Mouse (Mus musculus) G1E (cell line): ENCODE results near the gene Rreb1. TPM values are rescaled to one million over a fixed set of nuclear protein-coding genes. Genes with fewer than 3 reads are reported as not detected.
A peak's percentile ranks its signal among the peaks of the same experiment; 100 is the strongest.

Experiments used
- ATAC-seq: 2 replicates; pipeline ENCODE4 v1.8.0; 2016; ENCODE audit warnings: mild to moderate bottlenecking; ENCODE audit not compliant: insufficient number of reproducible peaks, poor library complexity, low FRiP score, severe bottlenecking; ENCODE audit errors: extremely low read depth
- DNase-seq: peaks from one replicate; pipeline ENCODE4 v3.0.0; 2012; ENCODE audit warnings: low spot score
- H3K27me3 ChIP-seq: 2 replicates; pipeline ENCODE4 v1.6.1; 2012; ENCODE audit warnings: mild to moderate bottlenecking, low read length, inconsistent platforms; ENCODE audit not compliant: insufficient read depth
- H3K36me3 ChIP-seq: replicated peaks from 2 replicates; pipeline ENCODE3; 2012; ENCODE audit warnings: mild to moderate bottlenecking, inconsistent platforms
- H3K4me1 ChIP-seq: 2 replicates; pipeline ENCODE4 v1.6.1; 2012; ENCODE audit warnings: low read depth, low read length, inconsistent platforms, mixed read lengths; ENCODE audit not compliant: insufficient read depth
- H3K4me3 ChIP-seq: 2 replicates; pipeline ENCODE4 v1.5.1; 2012; ENCODE audit warnings: low read depth, mild to moderate bottlenecking, inconsistent platforms, low read length, moderate library complexity, mixed read lengths
- H3K9me3 ChIP-seq: replicated peaks from 2 replicates; pipeline ENCODE4 v1.6.1; 2012; ENCODE audit warnings: inconsistent platforms
- CTCF ChIP-seq: IDR thresholded peaks from 2 replicates; pipeline ENCODE4 v1.5.1; 2012; ENCODE audit warnings: low read depth, low read length, inconsistent platforms, mixed read lengths
- GATA1 ChIP-seq: IDR thresholded peaks from 2 replicates; pipeline ENCODE4 v1.6.1; 2012; ENCODE audit warnings: borderline replicate concordance, low read length, inconsistent platforms, mixed read lengths
- GATA2 ChIP-seq: IDR thresholded peaks from 2 replicates; pipeline ENCODE4 v1.6.1; 2012; ENCODE audit warnings: low read depth, low read length, inconsistent platforms, borderline replicate concordance
- POLR2AphosphoS5 ChIP-seq: IDR thresholded peaks from 2 replicates; pipeline ENCODE4 v1.6.1; 2012; ENCODE audit warnings: low read depth, low read length, inconsistent platforms; ENCODE audit not compliant: insufficient replicate concordance
- TAL1 ChIP-seq: conservative IDR thresholded peaks from 2 replicates; pipeline ENCODE4 v1.6.1; 2012; ENCODE audit warnings: low read depth, low read length, inconsistent platforms, mixed read lengths
- polyA plus RNA-seq: library from polyadenylated mRNA; stranded (reverse); fragments of >175 nt; gene quantifications from 2 replicates; pipeline ENCODE4 v1.2.3, GENCODE M21; 2012
- total RNA-seq, 2 experiments: library from RNA; stranded (forward) in 1 of 2; stranded (reverse) in 1 of 2; fragments of 200-1000 nt in 1 of 2; fragments of >200 nt in 1 of 2; fragmentation: Nextera tagmentation in 1 of 2; gene quantifications; 2 replicates each; pipeline ENCODE4 v1.2.3; 2014 to 2017

Gene Rreb1
- total and polyA plus RNA-seq, 3 experiments = 16.8 to 122 (median 87.2) TPM

DNA sequence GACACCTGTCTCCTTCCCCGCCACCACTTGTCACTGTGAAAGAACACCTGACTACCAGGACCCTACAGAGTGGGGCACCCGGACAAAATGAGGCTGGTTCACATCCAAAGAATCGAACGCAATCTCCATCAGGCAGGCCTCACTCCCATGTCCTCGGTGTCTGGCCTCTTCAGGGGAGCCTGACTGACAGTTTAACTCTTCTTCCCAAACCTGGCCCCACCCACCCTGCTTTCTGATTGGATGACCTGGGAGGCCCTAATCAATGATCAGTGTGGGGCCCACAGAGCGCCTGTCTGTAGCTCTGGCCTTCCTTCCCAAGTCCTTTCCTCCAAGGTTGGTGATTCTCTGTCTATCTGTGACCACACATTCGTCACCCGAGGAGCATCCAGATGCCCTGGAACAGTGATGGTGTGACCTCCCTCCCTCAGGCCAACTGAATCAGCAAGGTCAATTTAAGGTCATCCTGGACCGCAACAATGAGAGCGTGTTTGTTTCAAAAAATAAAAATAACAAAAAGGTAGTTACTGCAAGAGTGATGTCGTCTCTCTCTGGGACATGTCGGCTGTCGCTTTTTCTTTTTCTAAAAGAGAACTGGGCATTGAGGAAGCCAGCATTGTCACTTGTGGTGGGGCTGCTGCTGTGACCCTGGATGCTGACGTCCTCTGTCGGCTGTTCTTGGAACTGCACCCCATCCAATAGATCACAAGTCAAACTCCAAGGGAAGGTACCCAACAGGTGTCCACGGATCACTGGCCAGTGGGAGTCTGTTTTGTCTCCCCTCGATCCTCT, 187.1 kb downstream of the Rreb1 start:
- H3K4me1 ChIP-seq = peaks cover 65% of the 10 kb centered on the region
- DNase-seq (peak; percentile 90), ATAC-seq (peak; percentile 92)
- no peaks in the 10 kb centered on the region for H3K27me3 ChIP-seq
- H3K36me3 ChIP-seq = peaks cover 5% of the 10 kb centered on the region
- no peaks in the 10 kb centered on the region for H3K9me3 ChIP-seq
- TF ChIP-seq GATA1 (no peak), CTCF (peak; percentile 98), POLR2AphosphoS5 (no peak)
- peak overlapping the region; percentile 68 for H3K4me3 ChIP-seq

DNA sequence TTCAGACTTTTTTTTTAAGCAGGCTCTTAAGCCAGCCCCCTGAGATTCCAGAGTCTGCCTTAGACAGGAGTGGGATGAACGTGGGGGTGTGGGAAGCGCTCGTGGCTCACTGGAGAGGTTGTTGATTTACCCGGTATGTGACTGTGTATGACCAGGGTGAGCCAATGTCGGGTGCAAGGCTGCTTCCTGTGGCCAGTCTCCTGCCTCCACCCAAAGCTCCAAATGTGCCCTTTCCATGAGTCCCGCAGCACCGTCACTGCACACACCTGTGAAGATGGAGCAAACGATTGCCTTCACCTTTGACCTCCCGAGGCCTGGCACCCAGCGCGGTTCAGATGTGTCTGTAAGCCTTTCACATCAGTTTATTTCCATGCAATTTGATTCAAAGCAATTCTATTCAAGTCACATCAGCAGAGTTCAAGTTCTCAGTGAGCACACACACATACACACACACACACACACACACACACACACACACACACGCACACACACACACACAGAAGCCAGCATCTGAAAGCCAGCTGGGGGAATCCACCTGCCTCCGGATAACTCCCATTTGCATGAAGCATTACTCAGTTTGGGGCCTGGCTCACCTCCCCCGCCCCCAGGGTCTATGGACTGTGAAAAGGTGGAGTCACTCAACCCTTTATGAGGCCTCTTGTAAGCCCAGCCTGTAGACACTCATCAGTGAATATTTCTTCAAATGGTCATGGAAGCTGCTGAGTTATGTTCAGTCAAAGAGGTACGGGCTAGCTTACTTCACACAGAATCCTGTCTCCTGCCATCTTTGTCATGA, 188.3 kb downstream of the Rreb1 start:
- TF ChIP-seq GATA1 (no peak), POLR2AphosphoS5 (no peak), TAL1 (no peak), CTCF (no peak), GATA2 (no peak)
- Histone ChIP-seq H3K27me3 (no peaks in the 10 kb centered on the region), H3K9me3 (no peaks in the 10 kb centered on the region), H3K36me3 (peaks cover 14% of the 10 kb centered on the region), H3K4me1 (peaks cover 66% of the 10 kb centered on the region), H3K4me3 (peak overlapping the region; percentile 21; the same call in 1 of the 2 replicates)
- DNase-seq = no peak
- ATAC-seq = no peak

DNA sequence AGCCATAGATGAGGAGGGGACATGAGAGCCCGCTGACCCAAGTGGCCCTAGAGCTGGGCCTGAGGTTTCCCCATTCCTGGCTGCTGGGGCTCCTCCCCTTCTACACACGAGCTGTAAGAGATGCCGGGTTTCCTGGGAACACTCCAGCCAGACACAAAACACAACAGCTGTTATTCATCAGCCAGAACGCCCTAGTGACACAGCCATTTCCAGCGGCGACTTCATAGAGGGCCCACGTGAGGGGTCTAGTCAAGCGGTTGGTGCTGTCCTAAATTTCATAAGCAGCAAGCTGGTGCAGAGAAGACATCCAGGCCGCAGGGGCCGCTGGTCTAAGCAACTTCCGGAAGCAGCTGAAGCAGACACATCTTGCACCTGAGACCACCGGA, 188.8 kb downstream of the Rreb1 start:
- DNase-seq (no peak), ATAC-seq (no peak)
- no peaks in the 10 kb centered on the region for H3K9me3 ChIP-seq
- no peak overlapping the region for H3K4me3 ChIP-seq
- H3K36me3 ChIP-seq = peaks cover 20% of the 10 kb centered on the region
- no peaks in the 10 kb centered on the region for H3K27me3 ChIP-seq
- H3K4me1 ChIP-seq = peaks cover 66% of the 10 kb centered on the region
- no peak for TF ChIP-seq GATA1
- no peak for TF ChIP-seq CTCF
- TF ChIP-seq GATA2 = no peak
- no peak for TF ChIP-seq POLR2AphosphoS5
- no peak for TF ChIP-seq TAL1

DNA sequence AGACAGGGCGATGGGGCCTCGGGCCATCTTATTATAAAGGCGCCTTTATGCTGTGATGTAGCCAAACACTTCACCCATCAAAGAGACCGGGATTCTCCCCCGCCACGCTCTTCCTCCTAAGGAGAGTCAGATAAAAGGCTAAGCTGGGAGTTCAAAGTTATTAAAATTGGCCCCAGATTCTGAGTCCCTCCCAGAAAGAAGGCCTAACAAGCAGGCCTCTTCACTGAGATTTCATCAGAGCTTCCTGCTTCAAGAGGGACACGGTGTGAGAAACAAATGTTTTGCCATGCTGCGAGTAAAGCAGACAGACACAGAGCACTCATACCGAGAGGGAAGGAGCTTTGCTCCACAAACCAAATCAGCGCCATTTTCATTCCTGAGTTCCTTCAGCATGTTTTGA, 189.4 kb downstream of the Rreb1 start:
- H3K4me3 ChIP-seq = no peak overlapping the region
- H3K4me1 ChIP-seq = peaks cover 63% of the 10 kb centered on the region
- H3K9me3 ChIP-seq = no peaks in the 10 kb centered on the region
- ATAC-seq = no peak
- TF ChIP-seq GATA2 (no peak), POLR2AphosphoS5 (no peak), CTCF (no peak), GATA1 (no peak), TAL1 (no peak)
- no peaks in the 10 kb centered on the region for H3K27me3 ChIP-seq
- peaks cover 25% of the 10 kb centered on the region for H3K36me3 ChIP-seq
- no peak for DNase-seq

DNA sequence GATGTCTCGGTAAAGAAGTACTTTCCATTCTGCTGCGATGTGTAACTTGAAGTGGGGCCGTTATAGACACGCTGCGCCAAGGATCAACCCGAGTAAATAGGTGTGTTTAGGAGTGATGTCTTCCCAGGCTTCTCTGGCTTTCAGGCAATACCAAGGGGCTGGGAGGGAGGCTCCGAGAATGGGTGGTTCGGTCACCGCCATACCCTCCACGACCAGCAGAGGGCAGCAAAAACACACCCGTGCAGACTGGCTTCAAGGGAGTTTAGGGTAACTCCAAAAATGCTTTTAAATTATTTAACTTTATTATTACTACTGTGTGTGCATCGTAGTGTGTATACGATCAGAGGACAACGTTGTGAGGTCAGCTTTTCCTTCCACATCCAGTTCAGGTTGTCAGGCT, 191.1 kb downstream of the Rreb1 start:
- H3K4me3 ChIP-seq = no peak overlapping the region
- no peak for TF ChIP-seq TAL1
- peak; percentile 95 for TF ChIP-seq CTCF
- ATAC-seq = no peak

DNA sequence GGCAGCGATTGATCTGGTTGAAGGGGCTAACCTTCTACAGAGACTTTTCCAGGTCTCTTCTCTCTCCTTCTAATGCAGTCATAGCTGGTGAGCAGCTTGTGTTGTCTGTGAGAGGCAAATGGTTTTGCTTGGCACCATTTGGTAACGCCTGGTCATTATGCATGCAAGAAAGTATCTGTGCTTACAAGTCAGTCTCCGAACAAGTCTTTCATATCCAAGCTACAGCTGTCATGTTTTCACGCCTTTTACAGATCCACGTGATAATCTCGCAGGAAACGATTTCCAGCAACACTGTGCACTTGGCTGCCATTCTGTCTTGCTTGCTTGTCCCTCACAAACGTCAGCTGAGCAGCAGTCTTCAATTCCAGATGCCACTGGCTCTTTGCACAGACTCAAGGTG, 191.8 kb downstream of the Rreb1 start:
- no peaks in the 10 kb centered on the region for H3K9me3 ChIP-seq
- no peak for ATAC-seq
- TF ChIP-seq GATA2 (no peak), POLR2AphosphoS5 (no peak), TAL1 (no peak), GATA1 (no peak), CTCF (no peak)
- H3K27me3 ChIP-seq = no peaks in the 10 kb centered on the region
- peaks cover 39% of the 10 kb centered on the region for H3K4me1 ChIP-seq
- no peak for DNase-seq
- peaks cover 48% of the 10 kb centered on the region for H3K36me3 ChIP-seq
- H3K4me3 ChIP-seq = no peak overlapping the region

More for the DNA sequence above, 191.1 kb downstream of the Rreb1 start:
- Histone ChIP-seq H3K4me1 (peaks cover 46% of the 10 kb centered on the region), H3K27me3 (no peaks in the 10 kb centered on the region), H3K9me3 (no peaks in the 10 kb centered on the region), H3K36me3 (peaks cover 41% of the 10 kb centered on the region)
- peak; percentile 52 for DNase-seq
